Mouse (Mus musculus): ENCODE measurements at regions not wholly inside any gene's neighbourhood (a gene's known extent, or its start where the extent isn't known, plus 50 kb on each side); places are given as distances from the start of the nearest gene placed in this dataset.

DNA sequence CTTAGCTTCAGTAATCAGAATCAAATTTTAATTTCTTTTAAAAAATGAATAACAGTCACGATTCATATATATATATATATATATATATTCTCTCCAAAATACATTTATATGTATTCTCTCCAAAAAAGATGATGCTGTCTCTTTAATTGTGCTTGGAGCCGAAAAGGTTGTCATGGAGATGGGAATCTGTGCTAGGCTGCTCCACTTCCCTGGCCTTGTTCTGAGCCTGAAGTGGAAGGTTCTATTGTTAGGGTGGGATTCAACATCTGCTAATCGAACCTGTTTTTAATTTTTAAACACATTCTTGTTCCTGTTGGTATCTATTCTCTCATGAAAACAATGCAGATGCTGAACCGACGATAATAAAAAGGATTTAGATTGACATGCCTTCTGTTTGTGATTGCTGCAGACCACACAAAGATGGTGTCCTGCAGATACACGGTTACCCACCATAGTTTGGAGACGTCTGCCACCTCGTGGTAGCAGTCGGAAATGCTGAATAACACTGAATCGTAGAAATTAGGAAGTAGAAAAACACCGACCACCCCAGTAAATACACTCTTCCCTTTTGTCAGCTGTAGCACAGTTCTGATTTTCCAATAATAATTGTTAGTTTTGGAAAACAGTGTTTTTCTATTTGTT, 77.9 kb upstream of the Plppr4 start:
- no peak overlapping the region for H3K4me3 ChIP-seq
- H3K27ac ChIP-seq = no peak overlapping the region
- H3K4me1 ChIP-seq = no peaks in the 10 kb centered on the region
- no peaks in the 10 kb centered on the region for H3K27me3 ChIP-seq (ENCODE audit: poor library complexity, severe bottlenecking)
- peak; percentile 72 for DNase-seq (ENCODE audit: extremely low spot score, low spot score)
- no peaks in the 10 kb centered on the region for H3K9me3 ChIP-seq
- WGBS = 21% methylated on average over 11 of the region's 11 CpGs
- H3K36me3 ChIP-seq (replicated peaks) = no peaks in the 10 kb centered on the region

DNA sequence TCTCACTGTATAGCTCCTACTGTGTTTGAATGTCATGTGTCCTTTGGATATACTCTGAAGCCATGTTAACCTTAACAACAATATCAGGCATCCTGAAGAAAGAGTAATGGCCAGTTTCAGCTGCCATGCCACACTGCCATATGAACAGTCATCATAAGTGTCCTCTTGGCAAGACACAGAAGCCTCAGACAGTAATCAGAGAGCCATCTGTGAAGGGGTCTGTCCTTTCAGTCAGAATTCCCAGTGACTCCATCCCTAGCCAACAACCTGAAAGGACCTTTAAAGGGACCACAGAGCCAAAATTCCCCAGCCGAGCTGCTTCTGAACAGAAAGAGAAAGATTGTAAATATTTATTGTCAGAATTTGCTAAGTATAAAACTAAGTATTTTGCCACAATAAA, 63.9 kb upstream of the Plppr4 start:
- H3K27me3 ChIP-seq (ENCODE audit: poor library complexity, severe bottlenecking) = no peaks in the 10 kb centered on the region
- no peak for DNase-seq (ENCODE audit: extremely low spot score, low spot score)
- H3K4me3 ChIP-seq = no peak overlapping the region
- 74% methylated on average over 1 of the region's 1 CpGs for WGBS
- H3K9me3 ChIP-seq = no peaks in the 10 kb centered on the region
- H3K36me3 ChIP-seq (replicated peaks) = no peaks in the 10 kb centered on the region
- H3K4me1 ChIP-seq = no peaks in the 10 kb centered on the region
- H3K27ac ChIP-seq = no peak overlapping the region

DNA sequence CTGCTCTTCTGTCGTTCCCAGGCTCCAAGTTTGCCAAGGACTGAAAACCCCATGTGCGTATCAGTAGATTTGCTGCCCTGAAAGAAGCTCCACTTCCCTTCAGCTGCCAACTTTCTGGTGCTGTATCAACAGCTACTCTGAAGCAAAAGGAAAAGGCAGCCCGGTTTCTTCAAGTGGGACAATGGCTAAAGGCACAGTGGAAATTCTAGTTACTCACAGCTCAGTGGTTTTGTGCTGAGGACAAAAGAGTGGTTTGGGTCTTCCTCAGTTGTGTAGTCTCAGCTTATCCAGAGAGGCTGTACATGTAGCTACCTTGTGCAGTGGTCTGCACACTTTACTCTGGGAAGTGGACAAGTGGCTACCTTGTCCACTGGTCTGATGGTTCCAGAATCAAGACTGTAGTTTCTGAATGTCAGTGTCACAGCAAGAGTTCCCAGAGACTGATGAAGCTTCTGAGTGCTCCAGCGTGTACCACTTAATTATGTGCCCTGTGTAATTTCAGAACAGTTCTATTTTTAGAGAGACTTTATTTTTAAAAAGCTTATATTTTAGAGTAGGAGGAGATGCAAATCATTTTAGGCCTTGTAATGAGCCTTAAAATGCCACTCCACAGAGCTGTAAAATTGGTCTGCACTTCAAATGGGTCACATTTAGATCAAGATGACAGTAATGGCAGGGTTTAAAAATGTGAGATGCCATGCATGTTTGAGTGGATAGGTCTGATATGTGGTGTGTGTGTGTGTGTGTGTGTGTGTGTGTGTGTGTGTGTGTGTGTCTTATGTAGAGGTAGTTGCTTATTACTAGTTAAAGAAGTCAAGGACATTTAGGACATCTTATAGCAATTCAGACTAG, 52.4 kb upstream of the Plppr4 start:
- Histone ChIP-seq H3K9me3 (no peaks in the 10 kb centered on the region), H3K36me3 (replicated peaks) (no peaks in the 10 kb centered on the region)
- WGBS = 75% methylated on average over 4 of the region's 4 CpGs

More for the DNA sequence above, 52.4 kb upstream of the Plppr4 start:
- Histone ChIP-seq H3K4me1 (peaks cover 5% of the 10 kb centered on the region), H3K4me3 (no peak overlapping the region), H3K27ac (no peak overlapping the region), H3K27me3 (ENCODE audit: poor library complexity, severe bottlenecking) (no peaks in the 10 kb centered on the region)
- DNase-seq (ENCODE audit: extremely low spot score, low spot score) = no peak

All from forebrain, embryonic 10.5 days (tissue).